Mouse (Mus musculus) brown adipose tissue, adult 24 weeks (tissue): ENCODE data around the gene Apbb1. TPM values are rescaled to one million over a fixed set of nuclear protein-coding genes. Genes with fewer than 3 reads are reported as not detected.

Experiments used
- H3K27ac ChIP-seq: fragments of 200-500 bp; replicated peaks from 2 replicates; pipeline ENCODE4 v1.5.1; 2012; ENCODE audit warnings: low read depth, mild to moderate bottlenecking, low read length
- H3K4me1 ChIP-seq: fragments of 200-500 bp; 2 replicates; pipeline ENCODE4 v1.6.1; 2012; ENCODE audit warnings: low read length, mixed read lengths; ENCODE audit not compliant: control insufficient read depth, insufficient read depth, insufficient read length
- H3K4me3 ChIP-seq: fragments of 200-500 bp; 2 replicates; pipeline ENCODE4 v1.5.1; 2012; ENCODE audit warnings: low read depth, mild to moderate bottlenecking, low read length, moderate library complexity; ENCODE audit not compliant: insufficient read depth
- polyA plus RNA-seq: library from polyadenylated mRNA; stranded (reverse); fragments of >200 nt; gene quantifications from 2 replicates; pipeline ENCODE4 v1.2.4, GENCODE M21; 2012; ENCODE audit not compliant: missing spikeins, insufficient read depth, insufficient read length

The Apbb1 gene
- polyA plus RNA-seq, 1 experiment = 5.9 TPM

DNA sequence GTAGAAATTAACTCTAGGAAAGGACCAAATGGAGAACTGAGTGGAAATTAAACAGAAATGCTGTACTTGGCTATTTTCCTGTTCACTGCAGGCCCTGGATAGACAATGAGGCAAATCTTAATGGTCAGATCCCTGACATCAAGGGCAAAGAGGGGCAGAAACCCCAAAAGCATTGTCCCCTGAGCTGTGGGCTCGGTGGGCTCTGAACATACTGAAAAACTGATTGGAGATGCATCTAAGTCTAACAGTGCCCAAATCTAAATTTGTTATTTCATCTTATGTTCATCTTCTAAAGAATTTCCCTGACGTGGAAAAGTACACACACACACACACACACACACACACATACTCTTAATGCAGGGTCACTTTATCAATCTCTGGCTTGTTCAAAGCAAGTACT, 506 bp upstream of the Apbb1 start:
- H3K4me3 ChIP-seq = no peak overlapping the region
- H3K27ac ChIP-seq = no peak overlapping the region
- no peaks in the 10 kb centered on the region for H3K4me1 ChIP-seq

DNA sequence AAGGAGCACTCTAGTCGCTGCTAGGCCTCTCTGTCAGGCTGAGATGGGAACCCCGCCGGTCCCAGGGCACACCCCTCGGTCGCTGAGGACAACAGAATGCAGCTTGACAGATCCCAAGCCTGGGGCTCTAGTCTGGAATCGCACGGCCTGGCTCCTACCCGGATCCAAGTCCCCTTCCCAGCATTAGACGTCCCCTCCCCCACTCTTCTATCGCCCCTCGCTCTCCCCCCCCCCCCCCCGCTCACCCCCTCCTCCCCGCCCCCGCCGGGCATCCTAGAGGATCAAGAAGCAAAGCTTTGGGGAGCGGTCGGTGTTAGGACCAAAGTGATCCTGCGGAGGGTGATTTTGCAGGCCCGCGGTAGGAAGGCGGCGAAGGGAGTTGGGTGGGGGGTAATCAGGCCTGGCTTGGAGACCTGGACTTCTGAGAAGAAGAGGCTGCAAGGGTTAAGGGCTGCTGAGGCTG, 795 bp downstream of the Apbb1 start:
- Histone ChIP-seq H3K4me1 (no peaks in the 10 kb centered on the region), H3K4me3 (peak overlapping the region; percentile 99), H3K27ac (no peak overlapping the region)

DNA sequence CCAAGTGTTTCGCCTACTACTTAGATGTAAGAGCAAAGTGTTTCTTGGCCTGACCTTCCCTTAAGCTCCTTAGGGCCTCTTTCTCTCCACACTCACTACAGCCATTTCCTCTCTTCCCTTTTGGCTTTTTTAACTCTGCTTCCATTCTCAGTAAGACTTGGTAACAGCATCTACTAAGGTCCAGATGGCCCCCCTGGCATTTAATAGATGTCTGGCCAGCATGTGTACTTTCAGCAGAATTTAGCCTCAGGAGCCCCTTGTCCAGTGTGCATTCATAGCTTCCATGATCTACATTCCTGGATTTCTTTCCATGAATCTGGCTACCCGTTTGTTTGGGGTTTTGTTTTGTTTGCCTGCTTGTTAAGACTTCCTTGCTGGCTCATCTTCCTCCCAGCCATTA, 3.0 kb downstream of the Apbb1 start:
- Histone ChIP-seq H3K4me1 (no peaks in the 10 kb centered on the region), H3K27ac (no peak overlapping the region), H3K4me3 (no peak overlapping the region)

DNA sequence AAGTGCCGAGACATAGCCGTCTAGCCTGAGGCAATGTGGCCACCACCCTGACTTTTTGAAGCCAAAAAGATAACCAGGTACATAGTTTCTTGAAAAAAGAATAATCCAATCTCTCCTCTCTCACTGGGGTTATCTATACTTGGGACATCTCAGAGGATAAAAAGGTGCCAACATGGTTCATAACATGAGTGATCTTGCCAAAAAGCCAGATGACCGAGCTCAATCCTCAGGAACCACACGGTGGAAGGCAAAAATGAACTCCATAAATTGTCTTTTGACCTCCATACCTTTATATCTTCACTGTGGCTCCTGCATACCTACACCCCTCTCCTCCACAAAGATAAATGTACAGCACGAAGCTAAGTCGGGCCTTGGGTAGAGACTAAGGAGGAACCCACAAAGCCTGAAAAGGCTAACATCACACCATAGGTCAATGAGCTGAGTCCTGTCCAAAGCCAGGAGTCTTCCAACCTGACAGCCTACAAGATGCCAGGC, 4.0 kb downstream of the Apbb1 start:
- Histone ChIP-seq H3K4me1 (no peaks in the 10 kb centered on the region), H3K27ac (no peak overlapping the region), H3K4me3 (no peak overlapping the region)

DNA sequence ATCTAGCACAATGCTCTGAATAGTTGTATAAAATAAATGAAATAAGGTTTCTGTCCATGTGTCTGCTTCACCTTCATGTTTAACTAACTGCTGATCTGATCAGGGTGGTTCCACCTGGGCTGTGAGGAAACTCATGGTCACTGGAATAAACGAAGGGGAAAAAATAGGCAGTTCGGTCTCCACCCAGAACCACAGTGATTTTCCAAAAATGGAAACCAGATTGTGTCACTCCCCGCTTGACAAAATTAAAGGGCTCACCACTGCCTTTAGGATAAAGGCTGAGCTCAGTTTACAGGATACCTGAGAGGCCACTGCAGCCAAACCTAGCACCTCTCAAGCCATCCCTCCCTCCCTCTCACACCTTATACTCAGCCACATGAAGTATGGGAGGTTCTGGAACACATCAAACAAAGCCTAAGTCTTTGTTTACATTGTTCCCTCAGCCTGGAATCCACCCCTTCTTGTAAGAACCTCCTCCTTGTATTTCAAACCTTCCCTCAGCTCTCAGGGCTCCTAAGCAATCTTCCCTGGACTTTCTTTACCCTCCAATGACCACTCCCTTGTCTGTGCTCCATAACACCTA, 5.2 kb downstream of the Apbb1 start:
- H3K4me1 ChIP-seq = no peaks in the 10 kb centered on the region
- H3K4me3 ChIP-seq = no peak overlapping the region
- H3K27ac ChIP-seq = no peak overlapping the region

DNA sequence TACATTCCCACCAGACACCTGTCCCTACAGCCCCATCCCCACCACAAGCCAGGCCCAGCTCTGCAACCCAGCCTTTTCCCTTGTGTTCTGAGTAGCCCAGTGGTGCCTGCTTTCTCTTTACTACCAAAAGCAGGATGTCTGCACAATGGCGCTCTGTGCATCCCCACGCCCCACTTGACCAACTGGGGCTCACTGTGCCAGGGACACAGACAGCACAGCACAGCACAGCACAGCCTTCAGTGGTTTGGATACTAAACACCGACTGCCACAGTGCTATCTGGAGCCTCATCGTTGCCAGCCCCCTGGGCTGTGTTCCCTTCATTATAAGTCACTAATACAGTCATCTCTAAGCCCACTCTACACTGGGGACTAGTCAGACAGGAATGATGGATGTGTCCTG, 6.9 kb downstream of the Apbb1 start:
- H3K27ac ChIP-seq = no peak overlapping the region
- no peaks in the 10 kb centered on the region for H3K4me1 ChIP-seq
- H3K4me3 ChIP-seq = no peak overlapping the region

DNA sequence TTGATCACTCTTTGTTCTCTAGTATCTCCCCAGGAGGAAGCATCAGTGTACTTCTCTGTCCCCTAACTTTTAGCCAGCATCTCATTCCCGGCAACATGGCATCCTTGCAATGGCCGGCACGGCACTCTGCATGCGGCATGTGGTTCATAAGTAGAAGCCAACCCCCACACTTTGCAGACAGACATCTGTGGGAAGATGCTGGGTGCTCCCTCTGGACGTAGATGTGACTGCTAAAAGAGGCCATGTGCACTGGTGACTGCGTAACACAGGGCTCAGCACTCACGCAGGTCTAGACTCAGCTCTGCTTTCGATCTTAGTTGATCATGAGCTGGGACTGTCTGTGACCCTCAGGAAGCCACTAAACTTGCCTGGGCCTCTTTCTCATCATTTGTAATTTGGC, 8.5 kb downstream of the Apbb1 start:
- no peak overlapping the region for H3K27ac ChIP-seq
- no peaks in the 10 kb centered on the region for H3K4me1 ChIP-seq
- no peak overlapping the region for H3K4me3 ChIP-seq

DNA sequence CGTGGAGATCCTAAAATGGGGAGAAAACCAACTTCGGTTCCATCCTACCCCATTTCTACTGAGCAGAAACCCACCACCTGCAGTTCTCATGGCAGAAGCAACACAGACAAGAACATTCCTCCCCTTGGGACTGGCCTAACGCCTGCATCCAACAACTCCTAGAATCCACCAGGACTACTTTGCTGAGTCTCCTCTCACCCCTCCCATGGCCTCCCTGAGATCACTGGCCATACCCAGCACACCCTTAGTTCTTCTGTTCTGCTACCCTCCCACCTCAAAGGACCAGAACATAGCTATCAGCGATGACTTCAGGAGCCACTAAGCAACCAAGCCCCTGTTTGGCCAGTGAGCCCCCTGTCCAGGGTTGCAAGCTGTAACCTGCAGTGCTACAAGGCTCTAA, 10.7 kb downstream of the Apbb1 start:
- Histone ChIP-seq H3K27ac (no peak overlapping the region), H3K4me1 (no peaks in the 10 kb centered on the region), H3K4me3 (no peak overlapping the region)

DNA sequence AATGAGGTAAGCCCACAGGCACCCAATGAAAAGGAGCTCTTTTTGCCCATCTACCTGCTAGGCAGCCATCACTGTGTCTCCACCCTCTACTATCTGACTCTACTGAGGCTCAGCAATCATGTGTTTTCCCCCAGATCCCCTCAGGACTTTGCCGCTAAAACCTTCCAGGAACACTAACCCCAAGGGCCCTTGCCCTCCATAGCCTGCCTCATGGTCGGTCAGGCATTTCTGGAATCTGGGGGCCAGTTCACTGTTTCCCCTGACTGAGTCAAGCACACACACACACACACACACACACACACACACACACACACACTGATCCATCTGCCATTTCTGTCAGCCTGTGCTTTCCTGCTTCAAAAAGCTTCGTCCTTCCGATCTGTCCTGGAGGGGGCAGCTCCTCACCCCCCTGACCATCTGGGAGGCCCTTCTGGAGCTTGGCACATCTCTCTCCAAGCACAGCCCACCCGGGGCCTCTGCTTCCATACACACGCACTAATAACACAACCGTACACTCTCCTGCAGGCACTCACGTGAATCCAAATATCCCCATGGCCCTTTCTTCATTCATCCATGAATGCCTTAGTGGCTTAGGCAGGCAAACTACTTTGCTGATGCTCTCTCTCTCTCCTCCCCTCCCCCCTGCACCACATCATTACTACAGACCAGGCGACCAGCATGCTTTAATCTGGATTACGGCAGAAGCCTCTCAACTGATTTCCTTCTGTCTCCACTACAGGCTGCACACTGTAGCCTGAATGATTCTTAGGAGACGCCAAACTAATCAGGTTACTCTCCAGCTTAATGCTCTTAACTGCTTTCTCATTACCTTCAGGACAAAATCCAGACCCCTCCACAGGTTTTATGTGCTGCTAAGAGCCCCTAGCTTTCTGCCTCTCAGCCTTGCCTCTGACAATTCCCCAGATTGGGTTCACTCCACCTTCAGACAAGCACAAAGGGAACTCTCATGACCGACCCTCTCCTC, 11.6 kb downstream of the Apbb1 start:
- H3K4me3 ChIP-seq = no peak overlapping the region
- H3K27ac ChIP-seq = no peak overlapping the region
- H3K4me1 ChIP-seq = no peaks in the 10 kb centered on the region

DNA sequence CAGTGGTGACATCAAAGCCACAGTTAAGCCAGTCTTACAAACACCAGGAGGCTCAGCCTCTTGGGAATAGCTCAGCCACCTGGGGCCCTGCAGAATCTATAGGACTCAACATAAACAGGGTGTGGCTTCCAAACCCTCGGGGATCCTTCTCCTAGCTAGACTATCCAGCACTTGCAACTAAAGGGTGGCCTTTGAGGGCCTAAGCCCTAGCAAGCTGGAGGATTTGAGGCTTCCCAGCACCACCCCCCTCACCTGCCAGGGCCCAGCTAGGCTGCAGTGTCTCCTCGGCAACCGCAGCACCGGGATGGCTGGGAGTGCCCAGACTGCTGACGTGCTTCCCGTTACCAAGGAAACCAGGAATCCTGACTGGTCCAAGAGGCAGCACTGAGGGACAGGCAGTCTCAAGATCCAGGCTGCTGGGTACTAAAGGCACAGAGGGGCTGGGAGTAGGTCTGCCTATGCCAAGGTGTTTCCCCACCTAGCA, 12.4 kb downstream of the Apbb1 start:
- H3K4me3 ChIP-seq = no peak overlapping the region
- no peak overlapping the region for H3K27ac ChIP-seq
- no peaks in the 10 kb centered on the region for H3K4me1 ChIP-seq

DNA sequence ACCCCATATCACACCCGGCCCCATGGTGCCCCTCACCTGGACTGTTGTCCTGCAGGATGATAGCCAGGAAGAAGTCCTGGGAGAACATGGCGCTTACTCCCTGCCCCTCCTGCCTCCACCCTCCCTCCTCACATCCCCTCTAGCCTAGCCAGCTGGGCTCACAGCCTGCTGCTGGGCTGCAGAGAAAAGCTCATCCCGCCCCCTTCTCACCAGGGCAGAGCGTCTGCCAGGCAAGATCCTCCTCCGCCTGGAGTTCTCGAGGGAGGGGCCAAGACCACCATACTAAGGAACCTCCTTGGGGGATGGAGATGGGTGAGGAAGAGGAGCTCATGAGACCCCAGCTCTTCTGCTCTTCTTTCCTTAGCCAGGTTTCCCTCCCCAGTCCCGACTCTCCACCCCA, 12.9 kb downstream of the Apbb1 start:
- Histone ChIP-seq H3K4me1 (no peaks in the 10 kb centered on the region), H3K4me3 (no peak overlapping the region), H3K27ac (no peak overlapping the region)

DNA sequence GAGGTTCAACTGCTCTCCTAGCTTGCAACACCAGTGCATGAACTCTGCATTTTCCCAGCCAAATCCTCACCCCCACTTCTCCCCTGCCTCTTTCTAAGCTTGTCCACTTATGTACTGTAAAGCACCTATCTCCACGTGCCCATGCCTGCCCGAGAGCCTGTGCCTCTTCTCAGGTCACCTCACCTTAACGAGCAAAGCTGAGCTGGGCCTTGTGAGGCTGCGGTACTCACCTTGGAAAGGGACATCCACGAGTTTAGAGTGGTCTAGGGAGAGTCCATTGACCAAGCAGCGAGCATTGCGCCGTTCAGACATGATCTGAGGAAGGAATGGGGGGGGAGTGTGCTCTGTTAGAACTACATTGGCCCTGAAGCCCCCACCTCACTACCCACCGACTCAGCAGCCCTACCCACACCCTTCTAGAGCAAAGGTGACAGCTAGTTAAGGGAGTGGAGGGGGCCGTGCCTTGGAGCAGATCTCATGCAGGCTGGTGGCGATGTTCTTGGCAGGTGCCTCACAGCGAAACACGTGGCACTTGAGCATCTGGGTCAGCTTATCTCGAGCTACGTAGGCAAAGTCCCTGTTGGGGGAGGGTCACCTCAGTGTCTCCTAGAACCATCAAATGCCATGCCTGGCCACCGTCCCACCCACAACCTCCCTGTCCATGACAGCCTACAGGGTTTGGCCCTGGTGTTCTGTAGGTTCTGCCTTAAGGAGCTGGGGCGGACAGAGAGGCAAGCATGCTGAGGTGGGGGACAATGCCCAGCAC, 16.2 kb downstream of the Apbb1 start:
- Histone ChIP-seq H3K27ac (no peak overlapping the region), H3K4me3 (no peak overlapping the region), H3K4me1 (no peaks in the 10 kb centered on the region)

DNA sequence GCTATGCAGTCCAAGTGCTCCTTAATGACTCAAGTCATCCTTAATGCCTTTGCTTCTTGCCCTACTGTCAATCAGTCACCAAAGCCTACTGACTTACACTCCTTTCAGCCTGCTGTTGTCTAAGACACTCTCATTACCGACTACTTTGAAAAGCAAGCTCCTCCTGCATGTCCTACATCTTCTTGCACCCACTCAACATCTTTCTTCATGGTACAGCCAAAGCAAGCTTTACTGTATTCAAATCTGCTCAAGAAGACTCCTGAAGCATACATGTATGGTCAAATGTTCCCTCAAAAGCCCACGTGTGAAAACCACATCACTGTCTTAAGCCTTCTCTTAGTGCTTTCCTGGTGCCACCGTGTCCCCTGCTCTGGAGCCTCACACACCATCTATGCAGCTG, 18.1 kb downstream of the Apbb1 start:
- Histone ChIP-seq H3K4me1 (no peaks in the 10 kb centered on the region), H3K4me3 (no peak overlapping the region), H3K27ac (no peak overlapping the region)

DNA sequence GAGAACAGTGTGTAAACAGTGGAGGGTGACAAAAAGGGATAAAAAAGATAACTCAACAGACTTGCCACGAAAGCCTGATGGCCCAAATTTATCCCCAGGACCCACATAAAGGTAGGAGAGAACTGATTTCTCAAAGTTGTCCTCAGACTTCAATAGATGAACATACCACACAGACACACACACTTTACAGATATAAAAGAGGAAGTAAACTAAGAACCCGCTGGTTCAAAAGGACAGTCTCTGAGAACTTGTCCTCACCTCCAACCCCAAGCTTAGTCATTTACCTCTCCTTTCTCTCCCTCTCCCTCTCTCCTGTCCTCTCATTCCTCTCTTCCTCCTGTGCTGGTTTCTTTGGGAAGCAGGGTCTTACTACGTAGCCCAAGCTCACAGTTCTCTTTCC, 19.1 kb downstream of the Apbb1 start:
- Histone ChIP-seq H3K27ac (no peak overlapping the region), H3K4me3 (no peak overlapping the region), H3K4me1 (no peaks in the 10 kb centered on the region)

DNA sequence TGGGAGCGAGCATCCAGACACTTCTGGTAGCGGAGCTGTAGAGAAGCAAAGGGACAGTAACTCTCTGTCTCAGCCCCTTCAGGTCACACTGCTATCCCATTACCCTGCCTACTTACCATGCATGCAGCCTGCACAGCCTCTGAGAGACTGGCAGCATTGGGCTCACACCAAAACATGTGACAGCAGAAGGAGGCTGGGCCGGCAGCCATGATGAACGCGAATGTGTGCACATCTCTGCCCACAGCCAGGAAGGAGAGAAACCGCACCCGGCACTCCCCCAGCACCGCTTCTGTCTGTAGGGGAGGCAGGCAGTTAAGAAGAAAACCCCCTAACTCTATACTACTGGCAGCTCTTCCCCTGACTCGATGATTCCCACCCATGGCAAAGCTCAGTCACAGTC, 22.4 kb downstream of the Apbb1 start:
- H3K27ac ChIP-seq = no peak overlapping the region
- 0 out of 2 replicates have a peak, but pooled peaks cover 7% of the 10 kb centered on the region for H3K4me1 ChIP-seq
- no peak overlapping the region for H3K4me3 ChIP-seq
